Mouse (Mus musculus) heart, postnatal 36 days (tissue): ENCODE results near the gene Rbms2. TPM values are rescaled to one million over a fixed set of nuclear protein-coding genes. Genes with fewer than 3 reads are reported as not detected.
A peak's percentile ranks its signal among the peaks of the same experiment; 100 is the strongest.
"Not testable (repeated sequence)": the region's sequence is repeated elsewhere in the genome, so short reads cannot be mapped to it uniquely, and the experiment has no call there.

Experiments used
- DNase-seq, 2 experiments: peaks; one replicate each; pipeline ENCODE4 v3.0.0; 2021 to 2022
- intact Hi-C: fragments of 180-260 bp; cut with DNase I; formaldehyde crosslinking; loops from one replicate; pipeline ENCODE4 v1.15.1; 2025
- total RNA-seq, 2 experiments: library from RNA; stranded (reverse); gene quantifications; 2 replicates each; pipeline ENCODE4 v1.2.3; 2021

Gene Rbms2
- total RNA-seq, 2 experiments from 2014 or later, result 89.2 to 95.3 TPM

DNA sequence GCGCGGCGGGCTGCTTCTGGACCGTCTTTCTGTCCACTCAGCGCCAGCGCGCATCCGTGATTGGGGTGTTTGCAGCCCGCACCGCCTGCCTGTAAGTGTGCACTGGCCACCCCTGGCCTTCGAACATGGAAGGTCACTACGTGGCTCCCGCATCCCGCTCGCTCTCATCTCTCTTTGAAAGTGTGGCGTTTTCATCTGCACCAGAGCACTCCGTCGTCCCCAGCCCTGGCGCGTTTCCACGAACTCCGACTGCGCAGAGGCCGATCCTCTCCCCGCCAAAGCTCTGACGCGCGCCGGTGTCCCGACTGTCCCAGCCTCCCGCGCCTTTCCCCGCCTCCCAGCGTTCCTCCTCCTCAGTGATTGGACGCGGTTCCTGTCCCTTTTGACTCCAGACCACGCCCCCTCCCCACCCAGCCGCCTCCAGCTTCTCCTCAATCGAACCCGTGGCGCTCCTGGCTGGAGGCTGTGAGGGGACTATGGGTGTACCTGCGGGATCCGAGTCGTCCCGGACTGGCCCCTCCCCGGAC, 14.0 kb upstream of the Rbms2 start, which contains the start of gene Gls2:
TSS of gene Gls2 (plus strand) at position 434 of the 527 bp plus-strand sequence.
- intact Hi-C loops, result no loop called here
- DNase-seq, result peak; percentile 96 to 99

DNA sequence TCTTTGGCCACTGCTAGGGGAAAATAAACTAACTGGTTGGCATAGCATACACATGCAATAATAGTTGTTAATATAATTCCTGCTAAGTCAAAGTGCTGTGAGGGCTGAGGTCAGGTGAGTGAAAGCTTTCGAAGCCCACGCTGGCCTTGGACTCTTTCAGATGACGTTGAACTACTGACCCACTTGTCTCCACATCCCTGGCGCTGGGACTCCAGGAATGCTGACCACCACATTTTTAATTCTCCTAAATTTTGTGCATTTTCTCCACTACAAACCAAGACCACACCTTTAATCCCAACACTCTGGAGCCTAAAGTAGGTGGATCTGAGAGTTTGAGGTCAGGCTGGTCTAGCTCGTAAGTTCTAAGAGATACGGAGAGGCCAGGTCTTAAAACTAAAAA, 13.0 kb upstream of the Rbms2 start:
- no peak for DNase-seq
- intact Hi-C loops, result no loop called here

DNA sequence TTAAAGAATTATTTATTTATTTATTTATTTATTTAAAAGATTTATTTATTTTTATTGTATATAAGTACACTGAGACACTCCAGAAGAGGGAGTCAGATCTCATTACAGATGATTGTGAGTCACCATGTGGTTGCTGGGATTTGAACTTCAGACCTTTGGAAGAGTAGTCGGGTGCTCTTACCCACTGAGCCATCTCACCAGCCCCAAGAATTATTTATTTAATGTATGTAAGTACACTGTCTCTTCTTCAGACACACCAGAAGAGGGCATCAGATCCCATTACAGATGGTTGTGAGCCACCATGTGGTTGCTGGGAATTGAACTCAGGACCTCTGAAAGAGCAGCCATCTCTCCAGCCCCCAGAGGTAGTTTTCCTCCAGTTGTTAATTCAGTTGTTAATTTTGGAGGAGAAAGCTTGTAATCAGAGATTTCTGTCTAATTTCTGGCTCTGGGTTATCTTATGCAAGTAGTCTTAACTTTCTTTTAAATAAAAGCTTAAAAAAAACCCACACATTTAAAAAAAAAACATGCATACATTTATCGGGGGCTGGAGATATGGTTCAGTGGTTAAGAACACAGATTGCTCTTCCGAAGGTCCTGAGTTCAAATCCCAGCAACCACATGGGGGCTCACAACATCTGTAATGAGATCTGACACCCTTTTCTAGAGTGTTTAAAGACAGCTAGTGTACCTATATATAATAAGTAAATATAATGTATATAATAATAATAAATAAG, 12.1 kb upstream of the Rbms2 start:
- DNase-seq, intact Hi-C loops: not testable (repeated sequence)

DNA sequence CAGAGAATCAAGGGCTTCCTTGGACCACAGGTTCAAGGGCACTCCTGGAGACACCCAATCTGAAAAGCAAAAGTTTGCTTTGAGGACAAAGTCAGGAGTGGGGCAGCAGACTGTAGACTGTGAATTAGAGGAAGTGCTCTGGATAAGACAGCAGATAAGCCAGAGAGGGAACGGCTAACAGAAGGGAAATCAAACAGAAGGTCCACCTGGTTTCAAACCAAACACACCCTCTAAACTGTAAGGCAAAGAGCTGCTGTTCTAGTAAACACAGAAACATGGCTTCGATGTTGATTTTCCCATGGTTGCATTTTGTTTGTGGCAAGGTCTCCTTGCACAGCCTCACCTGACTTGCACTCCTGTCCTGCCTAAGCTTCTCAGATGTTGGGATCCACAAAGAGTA, 11.4 kb upstream of the Rbms2 start:
- intact Hi-C loops, result no loop called here
- no peak for DNase-seq

DNA sequence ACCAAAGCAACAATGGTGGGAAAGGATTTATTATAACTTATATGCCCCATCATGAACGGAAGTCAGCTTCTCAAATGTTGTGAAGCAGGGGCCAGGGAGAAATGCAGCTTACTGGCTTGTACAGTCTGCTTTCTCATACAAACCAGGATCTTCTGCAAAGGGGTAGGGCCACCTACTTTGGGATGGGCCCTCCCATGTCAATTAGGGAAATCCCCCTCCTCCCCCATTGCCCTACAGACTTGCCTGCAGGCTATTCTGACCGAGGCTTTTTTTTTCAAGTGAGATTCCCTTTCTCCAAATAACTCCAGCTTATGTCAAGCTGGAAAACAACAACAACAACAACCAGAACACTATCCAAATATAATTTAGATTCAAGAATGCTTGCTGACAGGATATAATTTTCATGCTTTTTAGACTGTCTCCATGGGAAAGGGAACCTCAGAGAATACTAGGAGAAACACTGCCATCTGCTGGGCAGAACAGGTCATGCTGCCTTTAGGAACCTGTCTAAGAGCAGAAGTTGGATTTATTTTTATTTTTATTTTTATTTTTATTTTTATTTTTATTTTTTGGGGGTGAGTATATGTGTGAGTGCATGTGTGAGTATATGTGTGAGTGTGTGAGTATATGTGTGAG, 8.3 kb upstream of the Rbms2 start:
- intact Hi-C loops, result loop anchor here (1.0 to 10.0 kb wide), 3 partner anchors 48 to 234 kb away; partner anchors contain the start of gene Baz2a
- DNase-seq, result peak; percentile 77 to 86

DNA sequence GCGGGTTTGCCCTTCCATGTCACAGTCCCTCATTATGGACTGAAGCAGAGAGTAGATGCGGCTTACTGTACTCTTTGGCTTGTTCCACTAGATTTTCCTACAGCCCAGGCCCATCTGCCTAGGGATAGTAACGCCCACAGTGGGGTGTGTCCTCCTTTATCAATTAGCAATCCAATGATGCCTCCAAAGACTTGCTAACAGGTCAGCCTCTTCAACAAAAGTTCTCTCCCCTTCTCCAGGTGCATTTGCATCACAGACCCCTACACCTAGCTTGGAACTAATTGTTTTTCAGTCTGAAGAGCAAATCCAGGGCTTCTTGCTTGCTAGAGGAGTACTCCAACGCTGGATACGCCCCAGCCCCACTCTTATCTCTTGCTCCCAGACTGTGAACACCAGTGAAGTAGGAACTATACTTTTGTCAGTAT, 7.1 kb upstream of the Rbms2 start:
- no peak for DNase-seq
- intact Hi-C loops, result loop anchor here (10.0 kb wide), 1 partner anchor 232 kb away; no protein-coding TSS in a partner anchor

DNA sequence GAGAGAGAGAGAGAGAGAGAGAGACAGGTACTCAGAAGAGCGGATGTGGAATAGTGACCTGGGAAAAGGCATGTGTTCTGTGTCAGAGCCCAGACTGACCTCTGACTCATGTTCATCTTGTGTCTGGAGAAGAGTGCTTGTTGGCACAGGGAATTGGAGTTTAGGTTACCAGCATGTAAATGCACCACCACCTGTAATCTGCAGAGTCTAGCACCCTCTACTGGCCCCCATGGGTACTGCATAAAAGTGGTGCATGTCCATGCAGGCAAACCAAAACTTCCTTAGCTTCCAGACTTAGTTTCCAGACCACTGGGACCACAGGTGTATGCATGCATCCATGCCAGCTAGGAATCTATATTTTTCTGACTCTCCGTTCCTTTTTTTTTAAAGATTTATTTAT, 5.9 kb upstream of the Rbms2 start:
- DNase-seq, result peak; percentile 84 to 88
- intact Hi-C loops, result loop anchor here (10.0 kb wide), 1 partner anchor 231 kb away; no protein-coding TSS in a partner anchor

DNA sequence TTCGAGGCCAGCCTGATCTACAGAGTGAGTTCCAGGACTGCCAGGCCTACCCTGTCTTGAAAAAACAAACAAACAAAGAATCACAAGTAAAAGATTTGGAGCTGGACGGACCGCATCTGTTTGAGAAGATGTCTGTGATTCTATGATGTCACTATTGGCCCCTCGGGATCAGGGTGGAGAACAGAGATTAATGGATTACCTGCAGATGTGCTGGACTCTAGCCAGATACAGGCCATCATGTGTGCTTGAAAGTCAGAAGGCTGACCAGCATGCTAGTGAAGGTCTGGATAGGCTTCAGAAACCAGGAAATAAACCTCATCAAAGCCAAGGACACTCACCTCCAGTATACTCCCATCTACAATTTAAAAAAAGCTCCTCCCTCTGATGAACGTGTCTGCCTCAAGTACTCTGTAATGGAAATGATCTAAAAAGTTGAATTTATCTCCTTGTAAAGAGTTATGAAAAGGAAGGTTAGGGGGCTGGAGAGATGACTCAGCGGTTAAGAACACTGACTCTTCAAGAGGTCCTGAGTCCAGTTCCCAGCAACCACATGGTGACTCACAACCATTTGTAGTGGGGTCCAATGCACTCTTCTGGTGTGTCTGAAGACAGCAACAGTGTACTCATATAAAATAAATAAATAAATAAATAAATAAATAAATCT, 5.3 kb upstream of the Rbms2 start:
- DNase-seq, result no peak
- intact Hi-C loops, result loop anchor here (10.0 kb wide), 1 partner anchor 231 kb away; no protein-coding TSS in a partner anchor

DNA sequence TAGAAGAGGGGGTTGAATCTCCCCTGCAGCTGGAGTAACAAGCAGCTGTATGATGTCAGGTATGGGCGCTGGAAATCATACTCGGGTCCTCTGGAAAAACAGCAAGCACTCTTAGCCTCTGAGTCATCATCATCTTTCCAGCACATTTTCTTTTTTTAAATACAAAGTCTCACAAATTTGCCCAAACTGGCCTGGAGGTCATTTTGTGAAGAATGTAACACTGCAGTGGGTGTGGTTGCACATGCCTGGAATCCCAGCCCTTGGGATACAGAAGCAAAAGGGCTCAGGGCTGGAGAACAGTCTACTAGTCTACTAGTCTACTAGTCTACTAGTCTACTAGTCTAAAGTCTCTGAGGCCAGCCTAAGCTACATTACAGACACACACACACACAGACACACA, 4.2 kb upstream of the Rbms2 start:
- no peak for DNase-seq
- intact Hi-C loops, result loop anchor here (10.0 kb wide), 1 partner anchor 229 kb away; no protein-coding TSS in a partner anchor

DNA sequence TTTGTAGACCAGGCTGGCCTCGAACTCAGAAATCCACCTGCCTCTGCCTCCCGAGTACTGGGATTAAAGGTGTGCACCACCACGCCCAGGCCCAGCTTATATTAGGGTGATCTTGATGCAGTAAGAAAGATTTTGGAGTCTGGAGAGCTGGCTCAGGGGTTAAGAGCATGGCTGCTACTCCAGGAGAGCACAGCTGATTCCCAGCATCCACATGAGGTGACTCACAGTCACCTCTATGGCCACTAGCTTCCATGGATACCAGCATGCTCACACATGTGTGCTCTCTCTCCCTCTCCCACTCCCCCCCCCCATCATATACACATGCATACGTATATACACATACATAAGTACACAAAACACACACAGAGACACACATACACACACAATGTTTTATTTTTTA, 2.8 kb downstream of the Rbms2 start:
- no peak for DNase-seq
- intact Hi-C loops, result loop anchor here (2.0 to 10.0 kb wide), 2 partner anchors 29 to 513 kb away; partner anchors contain the start of genes Nab2 and Nemp1

DNA sequence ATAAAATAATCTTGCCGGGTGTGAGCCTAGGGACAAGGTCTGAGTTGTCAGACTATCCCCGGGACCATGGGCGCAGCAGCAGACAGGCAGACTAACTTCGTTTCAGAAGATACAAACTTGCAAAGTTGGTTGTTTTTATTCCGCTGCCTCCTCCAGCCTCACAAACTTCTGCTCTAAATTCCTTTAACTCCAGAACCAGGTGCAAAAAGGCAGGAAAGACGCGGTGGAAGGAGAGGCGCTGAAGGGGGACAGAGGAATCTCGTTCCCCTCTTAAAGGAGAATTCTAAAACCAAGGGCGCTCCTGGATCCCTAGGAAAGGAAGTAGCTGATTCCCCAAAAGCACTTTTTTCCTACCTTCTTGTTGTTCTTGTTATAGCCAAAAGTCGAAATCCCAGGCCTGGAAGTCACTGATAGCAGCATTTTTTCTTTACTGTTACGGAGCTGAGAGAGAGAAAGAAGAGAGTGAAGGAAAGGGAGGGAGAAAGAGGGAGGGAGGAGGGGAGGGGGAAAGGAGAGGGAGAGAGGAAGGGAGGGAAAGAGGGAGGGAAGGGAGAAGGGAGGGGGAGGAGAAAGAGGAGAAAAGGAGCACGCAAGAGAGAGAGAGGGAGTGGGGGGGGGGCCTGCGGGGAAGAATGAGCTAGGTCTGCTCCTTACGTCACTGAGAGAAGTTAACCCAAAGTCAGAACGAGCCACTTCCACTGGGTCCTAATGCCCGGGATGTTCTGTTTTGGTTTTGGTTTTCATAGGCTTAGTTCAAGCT, 3.9 kb downstream of the Rbms2 start:
- peak; percentile 59 to 68 for DNase-seq
- intact Hi-C loops, result loop anchor here (2.0 to 10.0 kb wide), 2 partner anchors 27 to 511 kb away; partner anchors contain the start of genes Nab2 and Nemp1

DNA sequence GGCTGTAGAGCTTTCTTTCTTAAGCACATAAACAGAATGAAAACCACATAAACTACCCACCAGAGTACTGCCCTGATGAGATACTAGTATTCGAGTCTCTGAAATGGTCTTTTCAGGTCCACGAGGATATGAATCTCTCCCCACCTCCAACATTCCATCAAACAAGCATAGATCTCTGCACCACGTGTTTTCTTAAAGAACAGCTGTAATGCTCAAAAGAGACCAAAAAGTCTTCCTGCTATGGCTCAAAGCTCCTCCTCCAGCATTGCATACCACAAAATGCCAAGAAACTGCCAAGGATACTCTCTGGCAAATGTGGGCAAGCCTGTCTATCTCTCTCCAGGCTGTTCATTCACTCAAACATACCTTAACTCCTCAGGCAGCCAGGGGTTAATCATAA, 4.8 kb downstream of the Rbms2 start:
- no peak for DNase-seq
- intact Hi-C loops, result loop anchor here (10.0 kb wide), 1 partner anchor 511 kb away; the partner anchor contains the start of genes Nab2 and Nemp1

DNA sequence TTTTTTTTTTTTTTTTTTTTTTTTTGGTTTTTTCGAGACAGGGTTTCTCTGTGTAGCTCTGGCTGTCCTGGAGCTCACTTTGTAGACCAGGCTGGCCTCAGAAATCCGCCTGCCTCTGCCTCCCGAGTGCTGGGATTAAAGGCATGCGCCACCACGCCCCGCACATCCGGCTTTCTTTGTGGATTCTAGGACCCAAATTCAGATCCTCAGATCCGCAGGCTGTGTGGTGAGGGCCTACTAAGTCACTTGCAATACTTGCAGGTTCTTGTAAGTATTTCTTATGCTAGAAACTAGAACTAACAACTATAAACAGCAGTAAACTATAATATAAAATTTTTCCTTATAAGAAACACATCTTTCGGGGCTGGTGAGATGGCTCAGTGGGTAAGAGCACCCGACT, 8.7 kb downstream of the Rbms2 start:
- intact Hi-C loops, result loop anchor here (10.0 kb wide), 1 partner anchor 507 kb away; the partner anchor contains the start of genes Nab2 and Nemp1

DNA sequence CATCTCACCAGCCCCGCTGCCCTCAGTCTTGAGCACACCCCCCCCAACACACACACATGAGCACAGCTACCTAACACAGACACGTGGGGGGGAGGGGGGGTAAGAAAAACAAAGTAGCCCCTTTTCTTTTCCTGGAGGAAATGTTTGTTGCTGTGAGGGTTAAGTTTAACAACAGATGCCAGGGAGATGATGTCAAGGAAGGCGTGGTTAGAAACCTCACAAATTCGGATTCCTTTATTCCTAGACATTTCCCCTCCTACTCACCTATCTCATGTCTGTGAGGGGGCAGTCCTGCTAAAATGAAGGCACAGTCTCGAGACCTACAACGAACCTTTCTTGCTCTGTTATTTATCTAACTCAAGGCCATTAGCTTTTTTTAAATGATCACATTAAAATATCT, 13.0 kb downstream of the Rbms2 start:
- DNase-seq, result no peak
- intact Hi-C loops, result no loop called here

More for the DNA sequence above, 8.7 kb downstream of the Rbms2 start:
- not testable (repeated sequence) for DNase-seq

DNA sequence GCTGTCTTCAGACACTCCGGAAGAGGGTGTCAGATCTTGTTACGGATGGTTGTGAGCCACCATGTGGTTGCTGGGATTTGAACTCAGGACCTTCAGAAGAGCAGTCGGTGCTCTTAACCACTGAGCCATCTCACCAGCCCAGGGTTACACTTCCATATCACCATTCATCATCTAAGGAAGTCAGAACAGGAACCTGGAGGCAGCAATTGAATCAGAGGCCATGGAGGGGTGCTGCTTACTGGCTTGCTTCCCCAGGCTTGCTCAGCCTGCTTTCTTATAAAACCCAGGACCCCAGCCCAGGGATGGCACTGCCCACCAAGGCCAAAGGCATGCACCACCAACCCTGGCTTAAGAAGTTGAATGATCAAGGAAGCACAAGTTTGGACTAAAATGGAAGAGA, 14.4 kb downstream of the Rbms2 start:
- DNase-seq, intact Hi-C loops: not testable (repeated sequence)

DNA sequence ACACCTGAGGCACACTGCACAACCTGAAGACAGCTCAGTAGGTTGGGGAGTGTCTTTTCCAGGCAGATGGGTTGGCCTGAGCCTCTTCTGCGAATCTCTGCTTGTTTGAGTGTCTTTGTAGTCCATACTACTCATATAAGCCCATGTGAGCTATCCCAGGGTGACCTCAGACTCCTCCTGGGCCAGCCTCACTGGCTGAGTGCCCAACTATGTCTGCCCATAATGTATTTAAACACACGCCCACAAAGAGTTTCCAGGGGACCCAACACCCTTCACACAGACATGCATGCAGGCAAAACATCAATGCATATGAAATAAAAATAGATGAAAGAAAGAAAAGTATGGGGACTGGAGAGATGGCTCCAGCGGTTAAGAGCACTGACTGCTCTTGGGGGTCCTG, 26.1 kb downstream of the Rbms2 start:
- intact Hi-C loops, result no loop called here
- DNase-seq, result no peak

DNA sequence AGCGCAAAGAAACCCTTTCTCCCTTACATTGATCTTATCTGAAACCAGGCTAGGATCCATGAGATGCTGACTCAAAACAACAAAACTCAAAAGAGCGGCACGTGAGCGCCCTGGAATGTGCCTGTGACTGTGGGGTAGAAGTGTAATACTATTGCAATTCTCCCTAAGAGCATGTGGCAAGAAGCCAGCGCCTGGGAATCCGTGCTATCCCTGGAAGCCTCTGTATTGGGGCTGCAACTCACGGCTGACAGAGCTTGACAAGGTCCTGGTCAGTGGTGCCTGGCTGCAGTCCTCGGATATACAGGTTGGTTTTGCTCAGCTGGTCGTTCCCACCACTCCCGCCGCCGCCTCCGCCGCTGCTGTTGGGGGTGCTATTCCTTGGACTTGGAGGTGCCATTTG, 29.2 kb downstream of the Rbms2 start:
- peak; percentile 57 to 63 for DNase-seq
- intact Hi-C loops, result no loop called here

DNA sequence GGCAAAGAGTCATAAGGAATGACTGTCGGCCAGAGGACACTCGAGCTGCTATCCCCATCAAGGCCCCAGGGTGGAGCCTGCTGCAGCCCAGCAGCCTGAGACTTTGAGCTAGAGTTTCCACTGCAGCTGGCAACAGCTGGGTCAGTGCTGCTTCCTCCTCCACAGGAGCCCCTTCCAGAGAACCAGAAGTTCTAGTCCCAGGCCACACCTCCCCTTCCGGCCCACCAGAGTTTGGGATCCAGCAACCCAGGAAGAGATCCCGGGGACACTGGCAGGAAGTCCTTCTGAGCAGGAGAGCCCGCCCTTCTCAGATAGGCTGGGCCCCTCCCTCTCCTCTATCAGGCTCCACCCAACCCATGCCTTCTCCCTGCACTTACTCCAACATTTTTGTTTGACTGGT, 30.5 kb downstream of the Rbms2 start:
- intact Hi-C loops, result loop anchor here (2.0 kb wide), 1 partner anchor 27 kb away; no protein-coding TSS in a partner anchor
- peak; percentile 84 to 85 for DNase-seq

DNA sequence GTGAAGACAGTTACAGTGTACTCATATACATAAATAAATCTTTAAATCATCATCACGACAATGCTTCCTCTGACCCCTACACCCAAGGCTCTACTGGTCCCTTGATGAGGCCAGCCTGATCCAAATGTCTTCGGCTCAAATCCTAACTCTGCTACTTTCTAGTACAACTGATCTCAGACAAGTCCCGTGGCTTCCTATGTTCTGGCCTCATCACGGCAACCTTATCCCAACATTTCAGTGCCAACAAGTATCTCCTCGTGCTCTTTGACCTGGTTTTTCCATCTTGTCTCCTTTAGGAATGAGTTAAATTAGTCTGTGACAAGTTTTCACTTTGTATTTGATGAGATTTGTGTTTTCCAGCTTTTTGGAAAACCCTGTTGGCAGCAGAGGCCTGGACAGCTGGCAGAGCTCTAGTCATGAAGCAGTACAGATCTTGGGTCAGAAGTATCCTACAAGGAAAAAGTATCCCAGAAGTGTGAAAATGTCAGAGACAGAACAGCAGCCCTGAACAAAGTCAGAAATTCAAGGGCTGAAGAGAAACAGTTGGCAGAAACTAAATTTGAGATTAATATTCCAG, 31.2 kb downstream of the Rbms2 start:
- peak in 1 of 2 experiments; percentile 21 for DNase-seq
- intact Hi-C loops, result loop anchor here (2.0 kb wide), 1 partner anchor 28 kb away; no protein-coding TSS in a partner anchor
